Mouse (Mus musculus) Muller cell, postnatal 12 days (primary cell): ENCODE data around the gene Rin1.
"Not testable (repeated sequence)": the region's sequence is repeated elsewhere in the genome, so short reads cannot be mapped to it uniquely, and the experiment has no call there.

Experiments used
- DNase-seq: peaks from one replicate; pipeline ENCODE4 v3.0.0-alpha.2; 2015; ENCODE audit errors: inconsistent ontology term

Rin1 gene

DNA sequence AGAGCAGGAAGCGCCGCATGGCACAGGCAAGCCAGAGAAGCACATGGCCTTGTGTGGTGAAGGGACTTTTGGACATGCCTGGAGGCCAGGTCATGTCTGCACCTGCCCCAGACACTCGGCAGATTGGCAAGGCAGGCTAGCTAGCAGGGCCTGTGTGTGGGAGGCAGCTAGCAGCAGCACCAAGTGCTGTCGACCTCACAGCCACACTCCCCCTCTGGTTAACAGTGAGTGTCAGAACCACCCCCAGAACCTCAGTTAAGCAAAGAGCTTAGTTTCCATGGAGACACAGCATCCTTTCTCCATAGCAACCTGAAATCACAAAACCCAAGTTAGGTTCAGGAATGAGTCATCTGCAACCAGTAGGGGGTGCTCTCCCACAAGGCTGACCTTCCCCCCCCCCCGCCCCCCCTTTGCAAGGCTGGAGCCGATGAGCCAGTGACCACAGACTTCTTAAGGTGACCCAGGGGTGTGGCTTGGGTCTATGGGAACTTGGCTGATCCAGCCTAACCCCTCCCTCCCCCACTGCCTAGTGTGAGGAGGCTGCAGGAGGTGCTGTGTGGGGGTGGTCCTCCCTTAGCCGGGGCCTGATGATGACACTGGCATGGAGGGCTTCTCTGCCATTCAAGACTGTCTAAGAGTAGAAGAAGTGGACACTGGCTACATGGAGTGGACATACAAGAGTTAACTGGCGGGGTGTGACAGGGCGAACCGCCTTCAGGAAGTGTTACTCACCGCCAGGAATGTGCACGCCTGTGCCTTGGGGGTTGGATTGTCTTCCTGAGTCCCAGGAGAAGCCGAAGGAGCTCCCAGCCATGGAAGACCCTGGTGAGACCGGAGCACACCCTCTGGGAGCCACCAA lies at the start of gene Rin1:
Rin1 (plus strand) TSS at position 435 of the 859 bp plus-strand sequence.
- peak; percentile 86 for DNase-seq

DNA sequence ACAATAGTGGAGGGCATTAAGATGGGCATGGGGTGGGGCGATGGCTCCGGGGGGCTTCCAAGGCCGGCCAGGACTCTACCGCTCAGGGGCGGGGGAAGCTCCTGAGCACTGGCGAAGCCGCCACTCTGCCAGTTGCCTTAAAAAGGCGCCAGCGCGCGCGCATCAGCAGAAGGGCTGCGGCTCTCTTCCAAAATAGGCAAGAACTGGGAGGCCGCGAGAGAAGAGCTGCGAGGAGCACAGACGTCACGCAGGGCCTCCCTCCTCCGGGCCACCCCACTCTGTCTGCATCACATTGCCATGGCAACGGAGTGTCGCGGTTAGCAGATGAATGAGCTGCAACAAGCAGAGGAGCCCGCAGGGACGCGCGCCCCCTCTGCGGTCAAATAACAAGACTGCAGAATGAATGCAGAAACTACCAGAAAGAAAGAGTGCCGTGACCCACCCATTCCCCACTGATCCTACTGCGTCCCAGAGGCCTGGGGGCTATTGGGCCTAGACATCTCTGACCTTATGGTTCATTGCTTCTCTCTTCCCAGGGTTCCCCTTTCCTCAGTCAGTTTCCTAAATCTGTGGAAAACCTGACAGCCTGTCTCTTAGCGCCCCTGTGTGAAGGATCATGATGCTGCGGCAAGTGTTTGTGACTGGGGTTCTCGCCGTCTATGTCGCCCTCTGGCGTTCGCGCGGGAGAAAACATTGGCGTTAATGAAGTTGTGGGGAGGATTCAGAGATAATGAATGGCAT lies 48.4 kb upstream of the Rin1 start:
- peak; percentile 97 for DNase-seq

DNA sequence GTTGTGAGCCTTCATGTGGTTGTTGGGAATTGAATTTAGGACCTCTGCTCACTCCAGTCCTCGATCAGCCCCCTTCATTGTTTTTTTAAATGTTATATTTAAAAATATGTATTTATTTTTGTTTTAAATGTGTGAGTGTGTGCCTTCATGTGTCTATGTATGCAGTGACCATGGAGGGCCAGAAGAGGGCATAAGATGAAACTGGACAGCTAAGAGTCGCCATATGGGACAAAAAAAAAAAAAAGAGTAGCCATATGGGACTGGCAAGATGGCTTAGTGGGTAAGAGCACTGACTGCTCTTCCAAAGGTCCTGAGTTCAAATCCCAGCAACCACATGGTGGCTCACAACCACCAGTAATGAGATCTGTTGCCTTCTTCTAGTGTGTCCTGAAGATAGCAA lies 46.6 kb upstream of the Rin1 start:
- not testable (repeated sequence) for DNase-seq

DNA sequence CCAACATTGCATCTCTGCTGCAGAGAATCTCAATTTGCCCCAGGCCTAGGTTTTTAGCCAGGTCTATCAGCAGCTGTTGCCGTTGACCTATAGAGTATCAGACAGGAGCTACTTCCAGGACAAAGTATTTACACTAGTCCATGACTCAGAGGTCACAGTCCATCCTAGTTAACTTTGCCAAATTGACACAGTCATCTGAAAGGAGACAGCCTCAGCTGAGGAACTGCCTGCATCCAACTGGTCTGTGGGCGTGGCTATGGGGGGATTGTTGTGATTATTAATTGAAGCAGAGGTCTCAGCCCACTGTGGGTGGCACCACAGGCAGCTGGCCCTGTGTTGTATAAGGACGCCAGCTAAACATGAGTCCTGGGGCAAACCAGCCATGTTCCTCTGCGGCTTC lies 45.4 kb upstream of the Rin1 start:
- DNase-seq: peak; percentile 46

DNA sequence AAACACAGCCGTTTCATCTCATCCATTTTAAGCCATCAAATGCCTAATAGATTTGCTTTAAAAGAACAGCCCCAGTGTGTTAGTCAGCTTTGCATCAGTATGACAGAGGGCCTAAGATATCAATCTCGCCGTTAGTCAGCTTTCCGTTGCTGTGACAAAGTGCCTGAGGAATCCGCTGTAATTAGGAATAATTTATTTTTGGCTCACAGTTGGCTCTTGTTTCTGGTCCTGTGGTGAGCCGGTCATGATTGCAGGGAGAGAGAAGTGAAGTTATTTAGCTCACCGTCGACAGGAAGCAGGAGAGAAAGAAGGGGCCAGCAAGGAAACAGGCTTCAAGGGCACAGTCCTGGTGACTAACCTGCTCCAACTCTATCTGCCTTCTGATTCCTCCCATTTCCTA lies 37.1 kb upstream of the Rin1 start:
- DNase-seq: peak; percentile 76

DNA sequence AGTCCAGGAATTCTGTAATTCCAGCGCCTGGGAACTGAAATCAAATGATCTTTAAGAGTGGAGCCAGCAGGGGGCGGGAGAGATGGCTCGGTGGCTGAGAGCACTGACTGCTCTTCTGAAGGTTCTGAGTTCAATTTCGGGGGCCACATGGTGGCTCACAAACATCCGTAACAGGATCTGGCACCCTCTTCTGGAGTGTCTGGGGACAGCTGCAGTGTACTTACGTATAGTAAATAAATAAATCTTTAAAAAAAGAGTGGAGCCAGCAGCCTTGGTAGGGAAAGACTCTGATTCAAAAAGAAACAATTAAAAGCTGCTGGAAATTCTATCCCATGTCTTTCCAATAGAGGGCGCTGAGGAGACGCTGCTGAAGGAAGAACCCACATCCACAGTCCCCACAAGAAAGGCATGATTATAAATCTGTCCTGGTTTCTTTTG lies 35.3 kb upstream of the Rin1 start:
- DNase-seq: peak; percentile 30

DNA sequence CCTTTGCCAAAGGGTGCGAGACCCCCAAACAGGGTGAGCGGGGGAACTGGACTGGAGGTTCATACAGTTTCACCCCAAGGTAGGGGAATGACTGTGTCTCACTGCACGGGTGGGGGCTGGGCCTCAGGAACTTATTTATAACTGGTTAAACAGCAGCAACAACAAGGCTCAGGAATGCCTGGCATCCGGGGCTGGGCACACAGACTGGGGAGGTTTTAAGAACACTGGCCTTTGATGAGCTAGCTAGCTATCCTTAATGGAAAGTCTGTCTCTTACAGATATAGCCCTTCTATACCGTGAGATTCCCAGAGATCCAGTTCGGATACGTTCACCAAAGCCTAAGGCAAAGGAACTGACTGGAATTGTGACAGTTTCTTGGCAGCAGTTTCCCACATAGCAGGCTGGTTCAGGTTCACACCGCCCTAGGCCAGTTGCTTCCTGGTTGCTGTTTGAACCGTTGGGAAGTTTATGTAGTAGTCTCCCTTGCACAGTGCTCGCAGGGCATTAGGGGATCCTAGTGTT lies 34.0 kb upstream of the Rin1 start:
- peak; percentile 93 for DNase-seq

DNA sequence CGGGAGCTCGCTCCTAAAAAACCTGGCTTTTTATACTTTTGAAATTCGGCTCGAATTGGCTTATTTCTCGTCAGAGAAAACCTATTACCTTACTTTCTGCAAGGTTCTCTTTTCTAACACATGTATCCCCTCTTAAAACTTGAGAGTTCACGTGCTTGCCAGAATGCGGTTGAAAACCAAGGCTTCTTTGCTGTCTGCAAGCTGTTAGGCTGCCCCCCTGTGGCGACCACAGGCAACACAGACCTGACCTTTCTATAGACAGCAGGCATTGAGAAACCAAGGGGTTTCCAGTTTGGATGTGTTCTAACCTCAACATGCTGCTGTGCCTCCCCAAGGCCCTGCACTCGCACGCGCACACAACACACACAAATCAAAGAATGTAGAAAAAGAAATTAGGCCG lies 33.5 kb upstream of the Rin1 start:
- DNase-seq: peak; percentile 54

DNA sequence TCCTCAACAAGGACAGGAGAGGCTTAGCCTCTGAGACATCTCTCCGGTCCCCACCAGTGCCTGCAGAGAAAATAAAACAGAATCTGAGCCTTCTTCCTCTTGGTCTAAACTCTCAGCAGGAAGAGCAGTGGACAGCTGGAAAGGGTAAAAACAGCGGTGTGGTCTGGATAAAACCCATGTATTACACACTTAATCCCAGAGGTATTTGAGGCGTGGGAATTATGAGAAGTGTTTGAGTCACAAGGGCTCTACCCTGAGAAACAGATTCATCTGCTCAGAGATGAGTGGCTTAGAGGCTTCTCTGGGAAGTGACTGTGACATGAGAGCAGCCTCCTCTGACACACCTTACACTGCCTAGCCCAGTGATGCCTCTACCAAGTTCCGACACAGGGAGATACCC lies 32.7 kb upstream of the Rin1 start:
- DNase-seq: no peak

DNA sequence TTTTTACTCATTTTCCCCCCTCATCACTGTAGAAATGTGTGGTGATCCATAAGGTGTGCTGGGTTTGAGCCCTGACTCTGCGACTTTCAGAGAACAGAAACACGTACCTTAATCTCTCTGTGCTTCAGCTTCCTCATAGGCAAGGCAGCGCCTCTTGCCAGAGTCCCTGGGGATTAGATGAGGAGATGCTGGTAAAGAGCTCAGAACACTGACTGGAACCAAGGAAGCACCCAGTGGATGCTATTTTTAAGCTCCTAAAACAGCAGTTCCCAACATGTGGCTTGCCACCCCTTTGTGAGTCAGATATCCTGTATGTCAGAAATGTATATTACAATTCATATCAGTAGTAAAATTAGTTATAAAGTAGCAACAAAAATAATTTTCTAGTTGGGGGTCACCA lies 32.1 kb upstream of the Rin1 start:
- DNase-seq: no peak

DNA sequence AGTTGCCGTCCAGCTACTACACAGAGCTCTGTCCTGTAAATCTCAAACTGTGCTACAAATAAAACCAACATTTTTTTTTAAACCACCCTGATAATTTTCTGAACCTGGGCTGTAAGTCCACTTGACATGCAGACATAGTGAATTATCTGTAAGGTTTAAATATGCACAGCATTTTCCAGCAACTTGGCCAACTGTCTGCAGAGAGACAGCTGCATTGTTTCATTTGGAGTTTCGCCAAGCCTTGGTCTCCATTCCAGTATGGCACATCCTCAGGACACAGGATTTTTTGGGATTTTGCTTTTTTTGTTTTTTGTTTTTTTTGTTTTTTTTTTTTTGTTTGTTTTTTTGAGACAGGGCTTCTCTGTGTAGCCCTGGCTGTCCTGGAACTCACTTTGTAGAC lies 28.9 kb upstream of the Rin1 start:
- no peak for DNase-seq

DNA sequence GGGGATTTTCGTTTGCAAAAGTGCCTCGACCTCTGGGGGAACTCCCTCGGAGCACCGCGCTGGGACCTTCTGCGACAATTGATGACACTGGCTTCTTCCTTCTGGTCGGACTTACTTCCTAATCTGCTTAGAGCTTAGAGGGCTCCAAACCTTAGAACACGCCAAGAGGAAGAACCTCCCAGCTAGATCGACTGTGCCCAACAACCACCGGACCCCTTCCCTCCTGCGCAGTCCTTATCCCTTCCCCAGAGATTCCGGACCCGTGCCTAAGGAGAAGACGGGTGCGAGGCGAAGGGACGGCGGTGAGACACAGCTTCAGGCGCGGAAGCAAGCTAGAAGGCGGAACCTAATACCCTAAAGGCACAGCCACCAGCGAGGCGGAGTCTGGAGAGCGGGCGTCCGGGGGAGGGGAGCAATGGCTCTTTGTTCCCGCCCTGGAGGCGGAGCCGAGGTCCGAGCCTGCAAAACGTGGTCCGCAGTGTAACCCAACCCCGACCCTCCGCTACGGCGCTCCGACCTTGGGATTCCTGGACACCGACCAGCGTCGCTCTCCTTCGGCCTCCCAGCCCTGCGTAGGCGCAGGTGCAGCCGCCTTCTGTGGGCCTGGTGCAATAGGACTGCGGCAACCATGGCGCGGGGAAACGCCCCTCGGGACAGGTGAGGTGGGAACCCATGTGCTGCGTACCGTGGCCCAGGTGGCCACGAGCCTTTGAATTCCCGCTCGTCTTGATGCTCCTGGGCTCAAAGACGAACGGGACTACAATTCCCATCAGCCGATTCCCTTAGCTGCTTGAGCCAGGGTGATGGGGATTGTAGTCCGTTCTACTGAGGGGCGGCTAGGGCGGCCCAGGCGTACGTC lies 26.4 kb upstream of the Rin1 start, which contains the start of gene Slc29a2:
Slc29a2 (plus strand) TSS at position 240 of the 859 bp plus-strand sequence.
- DNase-seq: peak; percentile 95

DNA sequence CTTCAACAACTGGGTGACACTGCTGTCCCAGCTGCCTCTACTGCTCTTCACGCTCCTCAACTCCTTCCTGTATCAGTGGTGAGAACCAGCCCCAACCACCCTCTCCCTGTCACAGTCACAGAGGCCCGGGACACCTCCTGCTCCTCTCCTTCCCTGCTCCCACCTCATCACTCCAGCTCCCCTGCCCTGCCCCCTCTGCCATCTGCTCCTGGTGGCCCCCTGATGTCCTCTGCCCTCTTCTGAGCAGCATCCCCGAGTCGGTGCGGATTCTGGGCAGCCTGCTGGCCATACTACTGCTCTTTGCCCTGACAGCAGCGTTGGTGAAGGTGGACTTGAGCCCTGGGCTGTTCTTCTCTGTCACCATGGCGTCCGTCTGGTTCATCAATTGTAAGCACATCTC lies 24.2 kb upstream of the Rin1 start:
- DNase-seq: no peak

DNA sequence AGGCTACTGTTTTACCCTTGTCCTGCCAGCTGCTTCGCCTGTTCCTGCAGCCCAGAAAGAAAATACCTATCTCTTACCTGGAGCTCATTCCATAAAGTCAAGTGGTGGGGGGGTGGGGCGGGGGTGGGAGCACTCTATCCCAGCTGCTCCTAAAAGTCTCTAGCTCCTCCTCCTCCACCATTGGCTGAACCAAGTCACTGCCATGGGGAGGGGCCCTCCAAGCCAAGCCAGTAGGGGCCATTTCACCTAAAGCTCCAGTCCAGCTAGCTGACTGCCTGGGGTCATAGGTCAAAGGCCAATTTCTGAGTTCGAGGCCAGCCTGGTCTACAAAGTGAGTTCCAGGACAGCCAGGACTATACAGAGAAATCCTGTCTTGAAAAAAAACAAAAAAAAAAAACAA lies 17.6 kb upstream of the Rin1 start:
- DNase-seq: no peak

DNA sequence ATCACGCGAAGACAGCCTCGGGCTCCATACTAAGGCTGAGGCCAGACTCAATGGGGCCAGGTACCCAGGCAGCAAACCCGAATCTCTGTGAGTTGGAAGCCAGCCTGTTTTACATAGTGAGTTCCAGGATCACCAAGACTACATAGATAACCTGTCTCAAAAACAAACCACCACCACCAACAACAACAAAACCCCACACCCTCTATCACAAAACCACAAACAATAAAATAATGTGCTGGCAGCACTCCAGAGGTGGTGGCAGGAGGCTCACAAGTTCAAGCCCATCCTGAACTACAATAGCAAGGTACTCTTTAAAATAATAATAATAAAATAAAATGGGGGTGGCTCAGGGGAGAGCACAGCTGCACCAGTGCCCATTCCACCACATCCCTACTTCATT lies 13.7 kb upstream of the Rin1 start:
- no peak for DNase-seq

DNA sequence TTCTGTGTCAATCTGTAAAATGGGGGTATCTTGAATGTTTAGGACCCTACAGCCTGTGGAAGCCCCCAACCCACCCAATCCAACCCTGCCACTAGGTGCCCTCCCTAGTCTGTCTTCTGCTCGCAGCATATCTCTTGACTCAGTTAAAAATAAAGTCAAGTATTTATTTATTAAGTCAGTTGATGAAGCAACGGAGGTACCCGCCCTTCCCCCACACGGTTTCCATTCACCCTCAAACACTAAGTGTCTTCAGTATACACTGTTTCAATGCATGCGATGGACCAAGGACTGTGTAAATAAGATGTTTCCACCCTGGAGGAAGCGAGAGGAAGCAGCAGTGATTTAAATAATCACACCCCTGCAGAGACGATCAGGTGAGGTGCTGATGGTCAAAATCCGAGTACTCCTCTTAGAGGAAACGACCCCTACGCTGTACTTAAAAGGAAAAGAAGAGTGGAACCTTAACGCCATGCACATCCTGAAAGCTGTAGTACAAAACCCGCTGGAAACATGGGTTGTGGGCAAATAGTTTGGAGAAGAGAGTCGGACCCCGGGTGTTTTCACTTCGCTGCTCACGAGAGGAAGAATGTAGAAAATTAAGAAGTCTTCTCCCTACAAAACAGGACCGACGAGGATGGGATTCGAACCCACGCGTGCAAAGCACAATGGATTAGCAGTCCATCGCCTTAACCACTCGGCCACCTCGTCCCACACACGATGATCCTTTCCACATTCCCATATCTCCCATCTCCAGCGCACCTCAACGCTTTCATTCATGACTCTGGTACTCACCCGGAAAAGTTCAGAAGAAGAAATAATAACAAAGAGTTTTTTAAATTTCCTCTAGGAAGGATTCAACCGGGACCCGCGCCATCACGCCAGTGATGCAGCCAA lies 12.4 kb upstream of the Rin1 start:
- peak; percentile 81 for DNase-seq

DNA sequence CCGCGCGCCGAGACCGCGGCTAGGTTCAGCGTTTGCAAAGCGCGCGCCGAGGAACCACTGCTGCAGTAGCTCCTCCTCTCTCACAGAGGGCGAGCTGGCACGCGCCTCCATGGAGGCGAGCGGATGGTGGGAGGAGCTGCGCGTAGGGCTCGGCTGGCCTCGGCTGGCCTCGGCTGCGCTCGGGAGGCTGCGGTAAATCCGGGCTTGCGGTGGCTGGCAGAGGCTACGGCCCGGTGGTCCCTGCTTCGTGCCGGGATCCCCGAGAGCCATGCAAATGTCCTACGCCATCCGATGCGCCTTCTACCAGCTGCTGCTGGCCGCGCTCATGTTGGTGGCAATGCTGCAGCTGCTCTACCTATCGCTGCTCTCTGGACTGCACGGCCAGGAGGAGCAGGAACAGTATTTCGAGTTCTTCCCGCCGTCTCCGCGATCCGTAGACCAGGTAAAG lies 11.5 kb upstream of the Rin1 start, which contains the start of the genes B4gat1 and AC124502.3:
B4gat1 (plus strand) TSS at position 118 of the 448 bp plus-strand sequence.
AC124502.3 (plus strand) TSS at position 183 of the 448 bp plus-strand sequence.
- DNase-seq: peak; percentile 94

DNA sequence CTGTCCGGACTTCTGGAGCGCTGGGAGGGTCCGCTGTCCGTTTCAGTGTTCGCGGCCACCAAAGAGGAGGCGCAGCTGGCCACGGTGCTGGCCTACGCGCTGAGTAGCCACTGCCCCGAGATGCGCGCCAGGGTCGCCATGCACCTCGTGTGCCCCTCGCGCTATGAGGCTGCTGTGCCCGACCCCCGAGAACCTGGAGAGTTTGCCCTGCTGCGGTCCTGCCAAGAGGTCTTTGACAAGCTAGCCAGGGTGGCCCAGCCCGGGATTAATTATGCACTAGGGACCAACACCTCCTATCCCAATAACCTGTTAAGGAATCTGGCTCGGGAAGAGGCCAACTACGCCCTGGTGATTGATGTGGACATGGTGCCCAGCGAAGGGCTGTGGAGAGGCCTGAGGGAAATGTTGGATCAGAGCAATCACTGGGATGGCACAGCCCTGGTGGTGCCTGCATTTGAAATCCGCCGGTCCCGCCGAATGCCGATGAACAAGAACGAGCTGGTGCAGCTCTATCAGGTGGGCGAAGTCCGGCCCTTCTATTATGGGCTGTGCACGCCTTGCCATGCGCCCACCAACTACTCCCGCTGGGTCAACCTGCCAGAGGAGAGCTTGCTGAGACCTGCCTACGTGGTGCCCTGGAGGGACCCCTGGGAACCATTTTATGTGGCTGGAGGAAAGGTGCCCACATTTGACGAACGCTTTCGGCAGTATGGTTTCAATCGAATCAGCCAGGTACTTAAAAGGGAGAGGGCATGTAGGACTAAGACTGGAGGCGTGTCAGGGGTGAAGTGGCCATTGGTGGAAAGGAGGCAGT lies 10.8 kb upstream of the Rin1 start:
- no peak for DNase-seq

DNA sequence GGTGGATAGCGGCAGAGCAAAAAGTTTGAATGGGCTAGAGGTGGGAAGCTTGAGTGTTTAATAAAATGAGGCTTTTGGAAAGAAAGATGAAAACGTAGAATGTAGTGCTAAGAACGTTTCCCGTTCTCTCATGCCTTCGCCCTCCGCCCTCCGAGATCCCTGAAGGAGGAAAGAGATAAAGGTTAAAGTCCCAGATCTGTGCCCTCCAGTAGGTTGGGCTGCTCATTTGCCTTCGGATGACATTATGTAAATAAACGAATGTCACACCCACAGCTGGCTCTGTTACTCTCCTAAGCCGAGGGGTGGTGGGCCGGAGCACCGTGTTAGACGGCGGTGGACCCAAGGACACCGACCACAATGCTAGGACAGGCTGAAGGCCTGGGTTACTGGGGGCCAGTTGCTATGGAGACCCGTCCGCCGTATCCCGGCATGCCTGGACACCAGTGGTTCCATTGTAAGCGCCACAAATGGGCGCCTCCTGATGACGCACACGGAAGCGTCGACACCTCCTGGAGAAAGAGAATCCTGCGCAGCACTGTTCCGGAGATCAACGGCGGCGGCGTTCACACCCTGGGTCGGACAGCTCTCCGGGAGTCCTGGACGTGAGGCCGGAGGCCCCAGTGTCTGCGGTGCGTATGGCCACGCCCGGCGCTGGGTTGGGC lies 9.3 kb upstream of the Rin1 start, which contains the start of gene Brms1:
Brms1 (plus strand) TSS at position 493 of the 662 bp plus-strand sequence.
- peak; percentile 88 for DNase-seq
